In the genomic region with DNA sequence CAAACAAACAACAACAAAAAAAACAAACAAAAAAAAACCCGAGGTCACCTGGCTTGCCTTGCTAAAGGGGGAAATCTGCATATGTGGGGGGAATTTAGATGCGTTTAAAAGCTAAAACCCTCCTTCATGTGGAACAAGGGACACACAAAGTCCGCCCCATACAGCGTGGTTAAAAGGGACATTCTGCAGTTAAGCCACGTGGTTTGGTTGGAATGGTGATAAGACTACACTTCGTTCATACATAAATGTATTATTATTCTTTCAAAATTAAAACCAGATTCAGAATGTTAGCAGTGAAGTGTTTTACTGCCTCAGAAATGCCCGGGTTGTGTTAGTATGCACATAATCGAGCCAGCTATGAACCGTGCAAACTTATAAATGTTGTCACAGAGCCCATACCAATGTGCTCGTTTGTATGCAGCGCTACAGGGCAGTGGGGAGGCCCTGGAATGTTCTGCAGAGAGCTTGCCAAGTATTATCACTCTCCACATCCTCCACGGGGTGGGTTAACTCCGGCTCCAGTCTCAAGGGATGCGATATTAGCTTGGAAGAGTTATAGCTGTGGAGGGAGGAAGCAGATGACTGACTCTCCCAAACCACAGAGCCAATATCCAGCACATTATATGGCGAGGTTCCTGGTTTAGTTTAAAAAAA, we compare ENCODE assay signal across 8 mouse cellular contexts.
DNase-seq lines count a peak whose midpoint lies in the region; ATAC-seq and TF ChIP-seq lines count a peak whose summit lies in the region.

No protein-coding gene starts in this region.

- peak overlapping the region; percentile 59 for H3K4me2 ChIP-seq in heart, embryonic 16.5 days (ENCODE audit: low read depth, low read length)
- H3K4me2 ChIP-seq in midbrain, postnatal 0 days (ENCODE audit: low read depth, low read length, poor library complexity, severe bottlenecking), result peak overlapping the region; percentile 22

- peak; percentile 69 for ATAC-seq in heart, embryonic 16.5 days (replicated peaks; ENCODE audit: extremely low read depth, insufficient read depth, low FRiP score)
- no peak for ATAC-seq in midbrain, postnatal 0 days (ENCODE audit: low FRiP score)
- no peak for ATAC-seq in megakaryocyte progenitor cell, adult 5-6 weeks (replicated peaks; ENCODE audit: poor library complexity)

- no peaks in the 10 kb centered on the region for H3K9me3 ChIP-seq in heart, embryonic 16.5 days (replicated peaks; ENCODE audit: control insufficient read depth, low read length)
- H3K9me3 ChIP-seq in midbrain, postnatal 0 days (ENCODE audit: low read length), result no peaks in the 10 kb centered on the region

- H3K36me3 ChIP-seq in heart, embryonic 16.5 days (ENCODE audit: control insufficient read depth, insufficient read depth), result no peaks in the 10 kb centered on the region
- no peaks in the 10 kb centered on the region for H3K36me3 ChIP-seq in midbrain, postnatal 0 days (ENCODE audit: insufficient read depth, low read length)

- no peak for TF ChIP-seq CTCF in cortical plate, adult 2 months (IDR thresholded peaks at IDR 0.05; ENCODE audit: extremely low read depth, insufficient read depth, low read length)
- TF ChIP-seq CTCF in midbrain, postnatal 0 days (IDR thresholded peaks at IDR 0.05), result no peak

- 18% methylated on average over 15 of the region's 15 CpGs for WGBS in heart, embryonic 16.5 days
- 25% methylated on average over 15 of the region's 15 CpGs for WGBS in midbrain, postnatal 0 days

- peaks cover 31% of the 10 kb centered on the region for H3K4me1 ChIP-seq in cortical plate, adult 2 months (ENCODE audit: control insufficient read depth, insufficient read depth, low read length)
- peaks cover 96% of the 10 kb centered on the region for H3K4me1 ChIP-seq in heart, embryonic 16.5 days (ENCODE audit: control insufficient read depth, insufficient read depth, low read length)
- peaks cover 35% of the 10 kb centered on the region for H3K4me1 ChIP-seq in midbrain, postnatal 0 days (ENCODE audit: insufficient read depth, low read length)

- peak; percentile 98 for DNase-seq in 3T3-L1 (ENCODE audit: low read depth, low spot score)
- peak; percentile 87 for DNase-seq in kidney, postnatal 14 days
- DNase-seq in midbrain, postnatal 0 days (ENCODE audit: low spot score), result peak; percentile 78
- DNase-seq in spleen, adult 12 weeks (ENCODE audit: low spot score), result no peak
- no peak for DNase-seq in thymus, postnatal 4 days

- H3K4me3 ChIP-seq in cortical plate, adult 2 months (ENCODE audit: insufficient read depth, low read length), result no peak overlapping the region
- 0 out of 2 replicates have a peak overlapping the region, but pooled peaks have one; percentile 15 for H3K4me3 ChIP-seq in heart, embryonic 16.5 days (ENCODE audit: low read length)
- no peak overlapping the region for H3K4me3 ChIP-seq in midbrain, postnatal 0 days (ENCODE audit: low read depth, low read length)

- no peak for TF ChIP-seq POLR2A in cortical plate, adult 2 months (IDR thresholded peaks at IDR 0.05; ENCODE audit: extremely low read depth, insufficient read depth, low read length)

- no peaks in the 10 kb centered on the region for H3K27me3 ChIP-seq in heart, embryonic 16.5 days (ENCODE audit: control insufficient read depth, insufficient read depth, low read length)
- no peaks in the 10 kb centered on the region for H3K27me3 ChIP-seq in midbrain, postnatal 0 days (ENCODE audit: insufficient read depth, low read length)

- 0 out of 2 replicates have a peak overlapping the region, but pooled peaks have one; percentile 32 for H3K27ac ChIP-seq in cortical plate, adult 2 months (ENCODE audit: insufficient read depth, low read length)
- H3K27ac ChIP-seq in heart, embryonic 16.5 days (ENCODE audit: low read length), result peak overlapping the region; percentile 96
- peak overlapping the region; percentile 71; the same call in 1 of the 2 replicates for H3K27ac ChIP-seq in midbrain, postnatal 0 days (ENCODE audit: low read depth, low read length)

- H3K9ac ChIP-seq in heart, embryonic 16.5 days (ENCODE audit: low read length), result peak overlapping the region; percentile 69
- no peak overlapping the region for H3K9ac ChIP-seq in midbrain, postnatal 0 days (replicated peaks; ENCODE audit: low read length, poor library complexity, severe bottlenecking)

Comparison
In these comparisons a context has a peak if more than half of its experiments do, and no peak if none do; other contexts are left out.
1. DNase-seq: peak in 3T3-L1 (single experiment), kidney, postnatal 14 days (single experiment) and midbrain, postnatal 0 days (single experiment); none in spleen, adult 12 weeks (single experiment) and thymus, postnatal 4 days (single experiment).
2. H3K27ac ChIP-seq: peak in every context shown above with its lines; median percentile 96 in heart, embryonic 16.5 days; 71 in midbrain, postnatal 0 days; 32 in cortical plate, adult 2 months.